Mouse (Mus musculus) gastrocnemius, postnatal 14 days (tissue): ENCODE data around the gene Vps45. TPM values are rescaled to one million over a fixed set of nuclear protein-coding genes. Genes with fewer than 3 reads are reported as not detected.
"Not testable (repeated sequence)": the region's sequence is repeated elsewhere in the genome, so short reads cannot be mapped to it uniquely, and the experiment has no call there.

Source experiments
- DNase-seq: peaks from one replicate; pipeline ENCODE4 v3.0.0; 2021; ENCODE audit warnings: mixed read lengths
- intact Hi-C: fragments of 180-260 bp; cut with DNase I; formaldehyde crosslinking; loops from one replicate; pipeline ENCODE4 v1.15.1; 2025; ENCODE audit warnings: low total_unique reads
- total RNA-seq, 2 experiments: library from RNA; stranded (reverse); gene quantifications; 2 replicates each; pipeline ENCODE4 v1.2.3; 2021

The Vps45 gene
- total RNA-seq, 2 experiments from 2014 or later, result 21.4 to 23.6 TPM

- DNase-seq, result no peak
- intact Hi-C loops, result loop anchor here (10.0 kb wide), 1 partner anchor 195 kb away; no protein-coding TSS in a partner anchor
These were observed 98.5 kb downstream of the Vps45 start for GRCm38 (mm10) chr3:95959807-95960206.

GRCm38 (mm10) chr3:95959082-95959481, 99.2 kb downstream of the Vps45 start:
- no peak for DNase-seq
- intact Hi-C loops, result no loop called here

DNA sequence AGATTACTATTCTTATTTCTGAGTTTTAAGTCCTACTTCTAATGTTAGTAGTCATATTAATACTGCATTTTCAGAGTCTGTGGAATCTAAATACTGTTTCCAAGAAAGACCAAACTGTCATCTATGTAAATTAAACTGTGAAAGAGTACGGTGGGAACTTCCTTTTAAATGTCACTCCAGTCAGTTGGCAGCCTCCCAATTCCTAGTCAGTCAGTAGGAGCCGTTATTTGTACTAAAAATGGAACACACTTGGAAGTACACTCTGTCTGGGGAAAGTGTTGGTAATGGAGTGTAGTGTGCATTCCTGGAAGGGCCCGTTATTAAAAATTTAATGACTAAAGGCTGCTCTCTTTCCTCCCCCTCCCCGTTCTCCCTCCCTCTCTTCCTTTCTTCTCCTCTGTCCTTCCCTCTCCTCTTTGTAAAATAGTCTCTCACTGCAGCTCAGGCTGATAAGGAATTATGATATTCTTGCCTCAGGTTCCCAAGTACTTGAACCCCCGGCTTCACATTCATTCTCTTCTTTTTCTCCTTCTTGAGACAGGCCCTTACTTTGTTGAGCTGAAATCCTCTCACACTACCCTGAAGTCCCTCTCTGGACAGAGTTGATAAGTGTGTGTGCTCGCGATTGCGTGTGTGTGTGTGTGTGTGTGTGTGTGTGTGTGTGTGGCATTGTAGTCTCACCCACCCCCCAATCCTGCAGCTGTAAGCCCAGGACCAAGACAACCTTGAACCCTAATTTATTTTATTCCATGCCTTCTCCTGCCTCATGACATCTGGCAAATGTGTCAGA, 100.7 kb downstream of the Vps45 start:
- DNase-seq, result no peak
- intact Hi-C loops, result no loop called here

GRCm38 (mm10) chr3:95955318-95955717, 102.9 kb downstream of the Vps45 start:
- intact Hi-C loops, result no loop called here
- no peak for DNase-seq

DNA sequence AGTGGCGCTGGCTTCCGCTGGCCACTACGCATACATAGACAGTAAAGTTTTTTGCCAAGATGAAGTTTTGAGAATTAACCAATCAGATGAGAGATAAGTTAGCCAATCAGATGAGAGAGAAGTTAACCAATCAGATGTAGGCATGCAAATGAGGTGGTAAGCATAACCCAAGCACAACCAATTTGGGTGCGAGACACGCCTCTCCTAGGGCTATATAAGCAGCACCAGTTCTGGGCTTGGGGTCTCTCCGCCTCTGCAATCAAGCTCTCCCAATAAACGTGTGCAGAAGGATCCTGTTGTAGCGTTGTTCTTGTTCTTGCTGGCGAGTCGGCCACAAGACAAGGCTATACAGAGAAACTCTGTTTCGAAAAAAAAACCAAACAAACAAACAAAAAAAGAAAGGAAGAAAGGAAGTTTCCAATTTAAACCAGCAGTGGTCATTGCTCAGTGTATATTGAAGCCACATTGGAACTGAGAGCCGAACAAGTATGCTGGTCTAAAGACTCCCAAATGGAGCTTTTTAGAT, 103.6 kb downstream of the Vps45 start:
- intact Hi-C loops, result not testable (repeated sequence)

DNA sequence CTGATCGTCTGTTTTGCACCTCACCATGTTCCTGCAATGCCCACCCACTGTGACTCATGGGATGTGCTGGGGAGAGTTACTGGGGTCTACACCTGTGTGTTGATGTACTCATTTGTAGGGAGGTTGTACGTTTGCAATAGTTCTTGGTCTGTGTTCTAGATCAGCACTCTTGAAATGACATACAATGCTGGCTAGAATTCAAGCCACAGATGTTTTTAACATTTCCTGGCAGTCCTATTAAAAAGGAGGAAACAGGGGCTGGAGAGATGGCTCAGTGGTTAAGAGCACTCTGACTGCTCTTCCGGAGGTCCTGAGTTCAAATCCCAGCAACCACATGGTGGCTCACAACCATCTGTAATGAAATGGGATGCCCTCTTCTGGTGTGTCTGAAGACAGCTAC, 104.7 kb downstream of the Vps45 start:
- intact Hi-C loops, result no loop called here
- no peak for DNase-seq

More for the DNA sequence above, 103.6 kb downstream of the Vps45 start:
- not testable (repeated sequence) for DNase-seq

DNA sequence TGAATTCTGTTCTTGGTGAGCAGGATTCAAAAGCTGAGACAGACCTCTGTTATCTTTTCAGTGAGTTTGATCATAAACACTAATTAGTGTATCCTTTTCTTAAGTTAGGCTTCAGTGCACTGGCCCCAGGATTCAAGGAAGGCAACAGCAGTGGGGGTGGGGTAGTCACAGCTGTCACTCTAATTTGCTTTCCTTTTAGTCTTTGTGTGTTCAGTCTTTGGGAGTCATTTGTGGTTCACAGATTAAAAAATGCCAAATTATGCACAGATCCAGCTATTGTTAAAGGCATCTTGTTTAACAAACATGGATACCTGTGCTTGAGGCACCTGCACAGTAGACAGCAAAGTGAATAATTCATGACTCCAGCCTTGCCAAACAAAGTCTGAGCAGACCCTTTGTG, 105.2 kb downstream of the Vps45 start:
- DNase-seq, result no peak
- intact Hi-C loops, result no loop called here

- DNase-seq, intact Hi-C loops: not testable (repeated sequence)
These were observed 106.7 kb downstream of the Vps45 start for GRCm38 (mm10) chr3:95951566-95951965.

GRCm38 (mm10) chr3:95950763-95951551, 107.3 kb downstream of the Vps45 start:
- peak; percentile 88 for DNase-seq
- intact Hi-C loops, result no loop called here

Other genes with a start within 250 kb of the Vps45 start
- 10 to 100 TPM; 29.0 to 29.3 TPM for gene Rprd2, start 239.6 kb downstream of the Vps45 start, total RNA-seq
- 10 to 100 TPM; 12.2 to 13.9 TPM for gene Prpf3, start 202.6 kb downstream of the Vps45 start, total RNA-seq
- 100 to 1,000 TPM; 262 to 274 TPM for gene Mrps21, start 186.9 kb downstream of the Vps45 start, total RNA-seq
- gene Ciart, start 176.2 kb downstream of the Vps45 start, total RNA-seq, result 1 to 10 TPM in 1 of 2 experiments, under 1 TPM in 1; 0.90 to 1.7 TPM
- gene BC028528, start 166.5 kb downstream of the Vps45 start, total RNA-seq, result 10 to 100 TPM; 14.2 to 17.0 TPM
- 10 to 100 TPM; 53.0 to 56.6 TPM for gene Aph1a, start 164.5 kb downstream of the Vps45 start, total RNA-seq
- gene Car14, start 153.8 kb downstream of the Vps45 start, total RNA-seq, result 10 to 100 TPM; 39.2 to 64.9 TPM
- gene Anp32e, start 129.2 kb downstream of the Vps45 start, total RNA-seq, result 10 to 100 TPM; 74.2 to 78.4 TPM
- gene Plekho1, start 62.5 kb downstream of the Vps45 start, total RNA-seq, result 10 to 100 TPM; 30.0 to 50.8 TPM
- gene Otud7b, start 46.1 kb upstream of the Vps45 start, total RNA-seq, result 10 to 100 TPM; 44.4 to 44.7 TPM
- 1 to 10 TPM; 4.1 to 5.2 TPM for gene Mtmr11, start 103.5 kb upstream of the Vps45 start, total RNA-seq
- gene Sf3b4, start 113.9 kb upstream of the Vps45 start, total RNA-seq, result 10 to 100 TPM; 10.3 to 13.2 TPM
- gene Sv2a, start 122.7 kb upstream of the Vps45 start, total RNA-seq, result 1 to 10 TPM; 1.8 to 4.0 TPM
- gene Bola1, start 161.2 kb upstream of the Vps45 start, total RNA-seq, result 10 to 100 TPM; 26.4 to 27.7 TPM
- gene Hist2h2ab, start 161.4 kb upstream of the Vps45 start, total RNA-seq, result 1 to 10 TPM; 3.4 to 7.1 TPM
- gene Hist2h2ac, start 162.4 kb upstream of the Vps45 start, total RNA-seq, result 10 to 100 TPM; 33.7 to 41.7 TPM
- 1 to 10 TPM; 4.3 to 4.4 TPM for gene Hist2h2be, start 162.7 kb upstream of the Vps45 start, total RNA-seq
- gene Hist2h3c2, start 180.7 kb upstream of the Vps45 start, total RNA-seq, result 10 to 100 TPM; 30.3 to 31.5 TPM
- gene Hist2h2aa2, start 181.8 kb upstream of the Vps45 start, total RNA-seq, result 100 to 1,000 TPM; 353 to 418 TPM
- gene Hist2h2aa1, start 187.0 kb upstream of the Vps45 start, total RNA-seq, result 10 to 100 TPM in 1 of 2 experiments, 1 to 10 TPM in 1; 3.3 to 12.8 TPM
- gene Hist2h3c1, start 188.2 kb upstream of the Vps45 start, total RNA-seq, result not detected
- gene Hist2h4, start 204.8 kb upstream of the Vps45 start, total RNA-seq, result 10 to 100 TPM; 20.5 to 21.2 TPM
- 100 to 1,000 TPM; 154 to 189 TPM for gene Hist2h3b, start 210.2 kb upstream of the Vps45 start, total RNA-seq
- gene Hist2h2bb, start 211.3 kb upstream of the Vps45 start, total RNA-seq, result 100 to 1,000 TPM; 160 to 175 TPM
- under 1 TPM; 0.33 to 0.45 TPM for gene Fcgr1, start 235.5 kb upstream of the Vps45 start, total RNA-seq